Mouse (Mus musculus) ES-E14 (cell line): Measurements from ENCODE around the gene Mllt10.

Source experiments
- CHD2 ChIP-seq: IDR thresholded peaks from 2 replicates; pipeline ENCODE4 v1.6.1; 2014; ENCODE audit warnings: mild to moderate bottlenecking, low read depth, low read length, inconsistent platforms
- HCFC1 ChIP-seq: IDR thresholded peaks from 2 replicates; pipeline ENCODE4 v1.6.1; 2012; ENCODE audit warnings: low read length, inconsistent platforms, borderline replicate concordance; ENCODE audit not compliant: insufficient read depth
- ZNF384 ChIP-seq: IDR thresholded peaks from 2 replicates; pipeline ENCODE4 v1.6.1; 2012; ENCODE audit warnings: low read depth, low read length, inconsistent platforms

DNA sequence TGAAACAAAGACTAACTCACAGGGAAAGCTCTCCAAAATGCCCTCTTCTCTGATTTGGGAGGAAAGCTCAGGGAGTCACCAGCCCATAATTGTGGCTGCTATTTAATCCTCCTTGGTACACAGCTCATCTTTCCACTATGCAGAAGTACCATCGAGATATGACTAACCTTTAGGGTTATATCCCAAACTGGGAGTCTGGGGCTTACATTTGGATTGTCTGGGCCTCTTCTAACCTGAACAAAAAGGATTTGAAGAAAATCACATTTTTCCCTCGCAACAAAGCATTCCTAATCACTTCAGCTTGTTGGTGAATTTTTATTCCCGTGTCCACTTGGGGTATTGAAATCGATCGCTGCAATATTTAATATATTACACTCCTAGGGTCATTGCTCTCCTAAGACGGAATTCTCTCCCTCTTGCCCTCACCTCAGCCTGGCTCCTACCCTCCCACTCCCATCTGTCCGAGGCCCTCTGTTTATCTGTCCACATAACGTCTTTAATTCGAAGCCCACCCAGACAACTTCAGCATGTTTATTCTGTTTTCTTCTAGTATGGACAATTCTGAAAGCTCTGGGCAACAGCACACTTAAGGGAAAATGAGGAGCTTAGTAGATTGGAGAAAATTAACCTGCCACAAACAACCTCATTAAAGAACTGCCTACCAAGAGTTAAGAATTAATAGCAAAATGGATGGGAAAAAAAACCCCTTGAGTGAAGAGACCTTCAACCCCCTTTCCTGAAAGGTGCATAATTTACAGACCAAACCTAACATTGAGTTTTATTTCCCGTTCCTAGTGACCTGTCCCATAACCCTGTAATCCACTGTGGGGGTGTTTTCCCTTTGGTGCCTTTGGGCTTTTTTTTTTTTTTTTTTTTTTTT is 20.4 kb upstream of the Mllt10 start:
- TF ChIP-seq CHD2 (no peak), HCFC1 (no peak), ZNF384 (no peak)
